Mouse (Mus musculus): ENCODE results near the gene Maco1.

The Maco1 gene

DNA sequence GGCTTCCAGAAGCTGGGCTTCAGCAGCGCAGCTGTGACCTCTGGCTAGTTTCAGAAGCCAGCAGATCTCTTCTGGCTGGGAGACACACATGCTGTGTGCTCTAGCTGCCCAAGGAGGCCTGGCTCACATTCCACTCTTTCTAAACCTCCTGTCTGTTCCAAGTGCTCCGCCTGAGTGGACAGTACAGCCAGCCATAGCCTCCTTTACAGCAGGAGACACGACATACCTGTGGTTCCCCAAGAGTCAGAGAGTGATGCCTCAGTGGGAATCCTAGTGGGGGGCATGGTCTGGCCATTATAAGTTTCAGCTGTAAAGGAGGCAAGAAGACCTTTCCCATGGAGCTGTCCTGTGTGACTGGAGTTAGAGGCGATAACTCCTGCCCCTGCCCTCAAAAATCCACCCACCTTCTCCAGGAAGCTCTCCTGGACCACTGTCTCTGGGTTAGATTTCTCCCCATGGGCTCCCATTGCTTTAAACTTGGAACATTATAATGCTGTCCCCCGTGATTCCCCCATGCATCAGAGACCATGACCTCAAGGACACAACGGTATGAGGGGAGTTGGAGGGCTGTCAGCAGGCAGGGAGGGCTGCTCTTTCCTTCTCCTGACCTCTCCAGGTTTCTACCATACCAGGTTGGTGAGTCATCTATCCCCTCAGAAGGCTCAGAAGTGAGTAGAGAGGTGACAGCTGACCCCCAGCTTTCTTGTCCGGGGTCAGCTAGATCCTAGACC, 83.9 kb downstream of the Maco1 start:
- DNase-seq: no peak

DNA sequence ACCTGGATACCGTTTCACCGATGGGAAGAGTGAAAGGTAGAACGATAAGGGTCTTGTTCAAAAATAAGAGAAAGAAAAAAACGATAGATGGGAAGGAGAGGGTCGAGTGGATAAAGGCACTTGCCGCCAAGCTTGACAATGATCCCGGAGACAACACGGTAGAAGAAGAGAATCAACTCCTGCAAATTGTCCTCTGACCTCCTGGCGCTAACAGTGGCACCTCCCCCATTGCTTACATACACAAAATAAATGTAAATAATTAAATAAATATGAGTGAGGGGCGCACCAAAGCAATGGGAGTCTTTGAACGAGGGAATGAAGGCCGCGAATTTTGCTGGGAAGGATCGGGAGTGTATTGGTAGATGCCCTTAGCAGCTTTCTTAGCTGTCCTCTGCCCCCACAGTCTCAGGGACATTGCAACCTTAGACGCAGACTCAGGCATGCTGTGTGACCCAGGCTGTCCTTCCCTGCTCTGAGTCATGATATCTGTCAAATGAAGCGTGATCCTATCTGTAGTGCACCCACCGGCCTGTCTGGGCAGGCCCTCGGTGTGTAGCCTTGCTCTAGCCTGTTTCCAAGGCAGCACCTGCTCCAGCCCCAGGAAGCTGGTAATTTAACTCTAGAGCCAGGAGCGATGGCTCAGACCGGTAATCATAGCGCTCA, 84.8 kb downstream of the Maco1 start:
- no peak for DNase-seq

DNA sequence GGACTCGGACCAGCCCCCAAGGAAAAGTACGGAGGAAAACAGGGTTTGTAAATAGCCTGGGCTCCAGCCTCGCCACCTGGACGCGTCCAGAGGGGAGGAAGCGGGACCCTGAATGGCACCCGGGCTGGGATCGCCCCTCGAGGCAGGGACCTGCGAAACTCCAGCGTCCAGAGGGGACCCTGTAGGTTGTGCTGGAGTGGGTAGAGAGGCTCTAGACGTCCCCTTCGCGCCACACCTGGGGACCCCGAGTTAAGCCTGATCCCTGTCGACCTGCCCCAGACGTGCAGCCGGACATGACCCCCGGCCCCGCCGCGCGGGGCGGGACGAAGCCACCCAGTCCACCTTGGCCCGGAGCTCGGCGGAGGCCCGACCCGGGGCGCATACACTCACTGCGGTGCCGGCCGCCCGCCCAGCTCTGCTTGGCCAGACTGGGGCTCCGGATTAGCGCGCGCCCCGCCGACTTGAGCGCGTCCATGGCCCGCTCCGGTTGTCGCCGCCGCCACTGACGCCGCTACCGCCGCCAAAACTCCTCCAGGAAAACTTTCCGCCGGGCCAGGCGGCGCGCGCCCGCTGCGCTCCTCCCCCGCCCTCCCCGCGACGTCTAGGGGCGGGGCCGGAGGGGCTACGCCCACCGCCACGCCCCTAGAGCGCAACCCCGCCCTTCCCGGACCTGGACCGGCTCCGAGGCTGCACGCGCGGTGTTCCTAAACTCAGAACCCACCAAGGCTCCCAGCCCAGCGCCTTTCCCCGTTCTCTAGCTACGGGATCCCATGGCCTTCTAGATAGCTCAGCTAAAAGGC, 85.5 kb downstream of the Maco1 start, which contains the start of gene Ldlrap1:
Ldlrap1 (minus strand) TSS at position 599 of the 800 bp plus-strand sequence.
- DNase-seq: peak; percentile 43

DNA sequence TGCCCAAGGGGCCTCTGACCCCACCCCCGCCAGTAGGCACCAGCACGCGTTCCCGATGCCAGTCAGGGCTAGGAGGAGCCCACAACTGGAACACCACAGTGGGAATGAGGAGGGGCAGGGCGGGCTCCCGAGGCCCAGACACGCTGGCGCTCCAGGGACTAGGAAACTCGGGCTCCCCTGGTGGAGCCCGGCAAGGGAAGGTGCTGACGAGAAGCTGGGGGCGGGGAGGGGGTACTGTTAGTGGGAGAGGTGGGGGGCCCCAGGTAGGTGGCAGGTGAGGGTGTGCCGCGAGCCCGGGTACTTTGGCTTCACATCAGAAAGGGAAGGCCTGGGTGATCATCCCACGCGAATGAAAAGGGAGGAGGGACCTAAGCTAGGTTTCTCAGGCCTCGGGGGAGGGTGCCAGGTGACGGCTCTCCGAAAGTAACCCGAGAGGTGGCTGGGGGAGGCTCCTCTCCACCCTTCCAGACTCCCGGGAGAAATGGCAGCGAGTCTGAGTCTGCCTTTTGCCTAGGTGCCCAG, 86.2 kb downstream of the Maco1 start:
- DNase-seq: no peak

DNA sequence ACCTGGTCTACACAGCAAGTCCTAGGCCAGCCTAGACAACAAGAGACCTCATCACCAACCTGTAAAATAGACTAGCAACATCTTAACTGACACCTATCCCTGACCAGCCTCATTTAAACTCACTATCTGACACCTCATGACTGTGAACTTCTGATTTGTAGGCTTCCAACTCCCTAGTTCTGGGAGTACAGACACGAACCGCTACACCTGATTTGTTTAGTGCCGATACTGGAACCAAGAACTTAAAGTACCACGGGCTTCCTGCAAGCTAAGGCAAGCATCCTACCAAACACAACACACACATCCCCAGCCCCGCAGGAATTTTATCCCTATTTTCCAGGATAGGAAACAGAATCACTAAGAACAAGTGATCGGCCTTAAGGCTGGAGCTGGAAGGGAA, 86.9 kb downstream of the Maco1 start:
- no peak for DNase-seq

DNA sequence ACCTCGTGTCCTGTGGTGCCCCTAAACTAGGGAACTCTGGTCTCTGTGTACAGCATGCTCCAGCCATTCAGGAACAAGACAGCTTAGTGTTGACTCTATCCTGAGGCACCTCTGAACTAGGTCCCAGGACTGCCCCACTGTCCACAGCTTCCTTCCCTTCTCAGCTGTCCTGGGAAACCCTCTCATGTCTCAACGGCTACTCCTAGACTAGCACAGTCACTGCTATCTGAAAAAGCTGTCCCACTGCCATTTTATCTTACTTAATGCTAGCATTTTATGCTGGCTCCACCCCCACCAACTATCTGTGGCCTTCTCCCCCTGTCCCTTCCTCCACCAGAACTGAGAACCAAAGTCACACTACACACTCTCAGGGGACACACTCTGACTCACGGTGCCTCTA, 88.8 kb downstream of the Maco1 start:
- DNase-seq: no peak

DNA sequence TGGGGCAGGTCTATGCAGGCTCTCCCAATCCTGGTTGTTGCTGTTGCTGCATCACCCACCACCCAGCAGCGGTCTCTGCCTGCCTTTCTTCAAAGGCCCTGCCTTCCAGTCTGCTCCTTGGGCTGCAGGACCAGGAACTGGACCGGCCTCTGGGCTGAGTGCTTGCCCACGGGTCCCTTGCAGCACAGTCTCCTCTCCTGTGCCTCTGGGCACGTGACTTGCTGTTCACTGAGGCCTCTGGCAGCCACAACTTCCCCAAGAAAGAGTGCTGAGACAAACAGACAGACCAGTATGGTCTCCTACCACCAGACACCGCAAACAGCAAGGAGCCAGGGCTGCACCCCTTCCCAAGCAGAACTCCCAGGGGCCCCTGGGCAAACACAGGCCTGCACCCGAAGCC, 90.8 kb downstream of the Maco1 start:
- DNase-seq: no peak

DNA sequence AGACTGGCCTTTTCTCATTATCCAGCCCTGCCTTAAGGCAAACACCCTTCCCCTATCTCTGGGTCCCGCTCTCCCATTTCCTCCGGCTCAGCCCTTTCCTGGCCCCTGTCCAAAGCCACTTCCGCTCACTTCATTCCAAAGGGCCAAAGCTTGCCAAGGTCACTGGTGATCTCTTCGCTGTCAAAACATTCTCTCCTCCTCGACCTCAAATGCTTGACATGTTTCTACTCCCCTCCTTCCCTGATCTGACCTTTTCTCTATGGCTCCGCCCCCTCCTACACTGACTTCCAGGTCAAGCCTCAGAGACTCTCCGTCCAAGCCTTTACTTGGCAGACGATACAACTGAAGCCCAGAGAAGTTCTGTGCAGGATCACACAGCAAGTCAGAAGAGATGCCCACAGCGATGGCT, 92.3 kb downstream of the Maco1 start:
- DNase-seq: no peak

DNA sequence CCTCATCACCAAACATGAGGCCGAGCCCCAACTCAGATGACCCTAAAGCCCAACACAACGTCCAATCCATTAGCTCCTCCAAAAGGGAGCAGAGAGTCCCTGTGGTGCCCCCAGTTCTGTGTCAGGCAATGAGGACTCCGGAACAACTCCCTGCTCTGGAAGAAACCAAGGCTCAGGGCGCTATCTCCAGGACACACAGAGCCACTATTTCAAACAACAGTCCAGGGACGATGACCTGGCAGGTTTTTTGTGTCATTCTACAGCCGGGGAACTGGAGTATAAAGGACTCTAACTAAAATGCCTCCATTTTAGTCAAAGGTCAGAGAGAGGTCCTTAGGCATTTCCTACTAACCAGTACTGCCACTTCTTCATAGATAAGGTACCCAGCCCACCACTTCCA, 92.9 kb downstream of the Maco1 start:
- no peak for DNase-seq

DNA sequence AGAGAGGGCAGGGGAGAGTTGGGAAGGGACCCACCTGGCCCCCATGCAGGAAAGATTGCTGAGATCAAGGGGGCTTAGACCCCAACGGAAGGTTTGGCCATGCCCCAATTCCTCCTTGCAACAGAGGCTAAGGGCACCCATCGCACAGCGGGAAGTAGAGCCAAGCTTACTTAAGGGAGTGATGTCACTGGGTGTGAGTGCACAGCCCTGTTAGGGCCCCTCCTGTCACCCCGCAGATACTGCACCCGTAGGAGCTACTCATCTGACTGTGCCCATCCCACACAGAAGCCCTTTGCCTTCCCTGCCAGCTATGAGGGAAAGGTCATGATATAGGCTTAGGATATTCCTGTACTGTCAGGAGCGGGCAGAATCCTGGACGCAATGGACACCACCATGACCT, 93.6 kb downstream of the Maco1 start:
- DNase-seq: no peak

DNA sequence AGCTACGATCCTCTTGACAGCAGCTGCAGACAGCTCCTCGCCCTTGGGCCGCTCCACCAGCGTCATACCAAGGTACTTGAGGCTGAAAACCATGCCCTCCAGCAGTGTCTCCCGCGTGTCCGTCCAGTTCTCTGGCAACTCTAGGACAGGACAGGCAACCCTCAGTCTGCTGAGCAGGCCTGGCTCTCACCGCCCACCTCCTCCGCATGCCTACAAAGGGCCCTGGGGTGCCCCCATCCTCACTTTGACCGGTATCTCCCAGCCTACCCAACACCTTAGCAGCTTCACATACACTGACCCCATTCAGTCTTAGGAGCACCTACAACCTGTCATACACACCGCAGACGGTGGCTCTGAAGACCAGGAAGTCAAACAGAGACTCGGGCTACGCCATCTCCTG, 94.2 kb downstream of the Maco1 start:
- no peak for DNase-seq

DNA sequence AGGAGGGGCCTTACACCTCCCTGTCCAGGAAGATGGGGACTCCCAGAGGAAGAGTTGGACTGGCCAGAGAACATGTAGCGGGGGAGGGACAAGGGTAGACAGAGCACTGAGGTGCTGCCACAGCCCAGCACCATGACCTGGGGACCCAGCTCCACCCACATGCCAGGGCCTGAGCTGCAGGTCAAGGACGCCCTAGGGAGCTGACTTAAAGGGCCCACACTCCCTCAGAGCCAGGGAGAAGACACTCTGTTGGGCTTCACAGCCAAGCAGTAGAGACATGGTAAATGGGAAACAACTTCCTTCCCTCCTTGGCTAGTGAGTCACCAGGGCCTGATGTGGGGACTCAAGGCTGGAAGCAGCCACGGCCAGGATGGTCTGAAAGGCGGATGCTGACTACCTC, 94.8 kb downstream of the Maco1 start:
- DNase-seq: no peak

DNA sequence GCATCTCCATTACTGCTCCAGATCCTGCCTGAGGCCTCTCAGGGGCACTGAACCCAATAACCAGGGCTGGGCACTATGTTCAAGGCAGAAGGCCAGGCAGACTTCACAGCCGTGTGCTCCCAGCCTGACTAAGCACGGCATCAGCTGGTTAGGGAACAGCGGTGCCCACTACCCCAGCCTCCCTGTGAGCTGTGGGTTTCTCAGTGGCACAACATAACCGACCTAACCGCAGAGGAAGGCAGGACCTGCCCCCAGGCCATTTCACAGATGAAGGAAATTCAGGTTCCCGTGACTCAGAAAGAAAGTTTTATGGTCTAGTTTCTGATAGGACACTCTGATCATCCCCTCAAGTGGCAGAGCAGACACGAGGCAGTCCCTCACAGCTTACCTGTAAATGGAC, 96.2 kb downstream of the Maco1 start:
- no peak for DNase-seq

DNA sequence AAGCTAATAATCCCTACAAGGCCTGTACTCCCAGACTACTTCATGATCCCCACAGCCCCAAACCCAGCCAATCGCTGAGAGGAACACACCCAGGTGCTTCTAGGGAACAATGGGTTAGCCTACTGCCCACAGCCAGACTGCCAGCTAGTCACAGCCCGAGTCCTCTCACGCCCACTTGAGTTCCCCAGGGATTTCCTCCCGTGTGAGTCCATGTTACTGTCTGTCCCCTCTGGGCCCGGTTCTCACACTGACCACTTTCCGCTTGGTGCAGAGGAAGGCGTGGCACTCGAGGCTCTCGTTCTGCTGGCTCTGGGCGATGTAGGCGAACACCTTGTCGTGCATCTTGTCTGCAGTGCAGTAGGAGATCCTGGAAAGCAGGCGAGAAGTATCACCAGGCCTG, 98.2 kb downstream of the Maco1 start:
- DNase-seq: no peak

DNA sequence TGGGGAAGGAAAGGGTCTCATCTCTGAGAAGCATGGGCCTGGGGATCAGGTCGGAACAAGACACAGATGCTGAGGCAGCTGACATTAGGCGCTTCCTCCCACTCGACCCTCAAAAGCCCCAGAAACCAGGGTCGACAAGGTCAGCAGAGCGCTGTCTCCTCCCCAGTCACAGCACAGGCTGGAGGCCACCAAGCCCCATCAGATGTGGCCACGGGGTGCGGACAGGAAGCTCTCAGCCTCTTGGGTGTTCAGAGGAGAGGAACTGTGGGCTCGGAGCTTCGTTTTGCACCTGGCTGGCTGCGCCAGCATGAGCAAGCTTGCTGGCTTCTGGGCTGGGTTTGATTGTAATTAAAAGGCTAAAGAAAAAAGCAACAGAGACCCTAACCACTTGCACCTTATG, 98.8 kb downstream of the Maco1 start:
- DNase-seq: no peak

DNA sequence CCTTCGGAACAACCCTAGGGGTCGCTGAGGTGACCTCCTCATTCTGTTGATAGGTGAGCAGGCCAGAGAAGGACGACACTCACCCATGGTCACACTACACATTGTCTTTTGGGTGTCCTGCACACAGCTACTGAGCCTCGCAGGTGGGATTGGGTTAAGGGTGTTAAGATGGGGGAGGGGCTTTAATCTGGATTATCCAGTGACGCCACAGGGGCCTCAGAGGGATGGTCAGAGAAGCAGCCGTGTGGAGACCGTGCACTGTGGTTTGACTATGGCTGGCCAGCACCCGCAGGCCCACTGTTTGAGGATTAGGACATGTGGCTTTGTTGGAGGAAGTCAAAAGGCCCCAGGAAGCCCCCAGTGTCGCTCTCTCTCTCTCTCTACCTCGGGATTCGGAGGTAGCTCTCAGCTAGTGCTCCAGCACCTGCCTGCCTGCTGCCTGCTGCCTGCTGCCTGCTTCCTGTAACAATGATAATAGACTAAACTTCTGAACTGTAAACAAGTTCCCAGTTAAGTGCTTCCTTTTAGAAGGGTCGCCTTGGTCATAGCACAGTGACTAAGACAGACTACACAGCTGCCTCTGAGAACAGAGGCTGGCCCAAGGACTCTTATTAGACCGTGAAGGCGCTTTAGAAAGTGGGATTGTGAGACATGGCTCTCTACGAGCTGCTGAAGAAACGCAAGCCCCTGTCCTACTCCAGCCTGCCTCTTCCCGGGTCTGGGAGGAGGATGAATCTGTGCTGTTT, 99.5 kb downstream of the Maco1 start:
- DNase-seq: no peak

DNA sequence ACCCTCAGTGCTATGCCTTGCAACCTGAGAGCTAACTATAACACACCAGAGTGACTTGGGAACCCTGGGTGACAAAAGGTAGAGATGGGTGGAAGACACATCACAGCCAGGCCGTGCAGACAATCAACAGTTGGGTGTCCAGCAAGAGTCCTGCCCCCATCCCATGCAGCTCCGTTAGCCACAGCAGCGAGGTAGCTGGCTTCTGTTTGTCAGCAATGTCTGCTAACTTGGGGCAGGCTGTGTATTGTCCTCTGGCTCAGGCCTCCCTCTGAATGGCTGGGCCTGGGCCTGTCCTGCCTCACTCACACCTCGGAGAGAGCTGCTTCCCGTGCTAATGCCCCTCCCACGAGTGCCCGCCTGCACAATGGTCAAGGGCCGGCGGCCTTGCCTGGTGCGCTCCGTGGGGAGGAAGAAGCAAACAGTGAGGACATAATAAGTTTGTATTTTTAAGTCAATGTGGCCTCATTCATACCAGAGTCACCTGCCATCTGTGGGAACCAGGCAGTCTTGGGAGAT, 100.2 kb downstream of the Maco1 start:
- DNase-seq: no peak
